Mouse (Mus musculus) frontal cortex, adult (tissue): Measurements from ENCODE around the gene Ttll2.
"Not testable (repeated sequence)": the region's sequence is repeated elsewhere in the genome, so short reads cannot be mapped to it uniquely, and the experiment has no call there.

Source experiments
- ATAC-seq: cut with Nextera tagmentation; 2 replicates; pipeline ENCODE4 v1.9.2; 2017; ENCODE audit warnings: mild to moderate bottlenecking, moderate library complexity, mixed read lengths; ENCODE audit not compliant: low TSS enrichment

Gene Ttll2

GRCm38 (mm10) chr17:7352596-7352995, at the start of gene Ttll2:
Gene Ttll2, minus strand, starts transcription at chr17:7352696.
- not testable (repeated sequence) for ATAC-seq

- not testable (repeated sequence) for ATAC-seq
Observed at GRCm38 (mm10) chr17:7399770-7400169, 47.3 kb upstream of the Ttll2 start.

GRCm38 (mm10) chr17:7398198-7398847, 45.8 kb upstream of the Ttll2 start:
- ATAC-seq: not testable (repeated sequence)

- ATAC-seq: not testable (repeated sequence)
Observed at GRCm38 (mm10) chr17:7397079-7397478, 44.6 kb upstream of the Ttll2 start.

GRCm38 (mm10) chr17:7396288-7396687, 43.8 kb upstream of the Ttll2 start:
- not testable (repeated sequence) for ATAC-seq

- ATAC-seq: not testable (repeated sequence)
Observed at GRCm38 (mm10) chr17:7395671-7396070, 43.2 kb upstream of the Ttll2 start.

GRCm38 (mm10) chr17:7395116-7395515, 42.6 kb upstream of the Ttll2 start:
- ATAC-seq: not testable (repeated sequence)

GRCm38 (mm10) chr17:7389898-7390297, 37.4 kb upstream of the Ttll2 start:
- ATAC-seq: not testable (repeated sequence)

GRCm38 (mm10) chr17:7388958-7389356, 36.5 kb upstream of the Ttll2 start:
- ATAC-seq: not testable (repeated sequence)

- not testable (repeated sequence) for ATAC-seq
Observed at GRCm38 (mm10) chr17:7388341-7388957, 36.0 kb upstream of the Ttll2 start.

GRCm38 (mm10) chr17:7386016-7386415, 33.5 kb upstream of the Ttll2 start:
- ATAC-seq: not testable (repeated sequence)

- ATAC-seq: not testable (repeated sequence)
Observed at GRCm38 (mm10) chr17:7385364-7385763, 32.9 kb upstream of the Ttll2 start, which contains the start of gene Unc93a2. Gene Unc93a2, minus strand, starts transcription at chr17:7385464.

- ATAC-seq: not testable (repeated sequence)
Observed at GRCm38 (mm10) chr17:7383167-7384143, 31.0 kb upstream of the Ttll2 start.

- ATAC-seq: not testable (repeated sequence)
Observed at GRCm38 (mm10) chr17:7382711-7383110, 30.2 kb upstream of the Ttll2 start.

- ATAC-seq: not testable (repeated sequence)
Observed at GRCm38 (mm10) chr17:7377907-7378306, 25.4 kb upstream of the Ttll2 start.

- not testable (repeated sequence) for ATAC-seq
Observed at GRCm38 (mm10) chr17:7376951-7377700, 24.6 kb upstream of the Ttll2 start.

GRCm38 (mm10) chr17:7371879-7372278, 19.4 kb upstream of the Ttll2 start, which contains the start of gene Gm49630:
Gene Gm49630, minus strand, starts transcription at chr17:7371979.
- not testable (repeated sequence) for ATAC-seq

- ATAC-seq: not testable (repeated sequence)
Observed at GRCm38 (mm10) chr17:7369401-7369800, 16.9 kb upstream of the Ttll2 start.

GRCm38 (mm10) chr17:7366676-7367374, 14.3 kb upstream of the Ttll2 start:
- ATAC-seq: peak; percentile 93

GRCm38 (mm10) chr17:7366265-7366664, 13.8 kb upstream of the Ttll2 start:
- not testable (repeated sequence) for ATAC-seq
